Mouse (Mus musculus) B cell, adult (primary cell): ENCODE results near the gene Glrx. TPM values are rescaled to one million over a fixed set of nuclear protein-coding genes. Genes with fewer than 3 reads are reported as not detected.

ENCODE experiments used
- total RNA-seq: library from RNA; stranded (reverse); gene quantifications from 4 replicates; pipeline ENCODE4 v1.2.4, GENCODE M21; 2023; ENCODE audit not compliant: inconsistent age

Glrx gene
- 6.8 to 12.8 TPM (median 9.6 TPM) in 4 replicates for total RNA-seq

DNA sequence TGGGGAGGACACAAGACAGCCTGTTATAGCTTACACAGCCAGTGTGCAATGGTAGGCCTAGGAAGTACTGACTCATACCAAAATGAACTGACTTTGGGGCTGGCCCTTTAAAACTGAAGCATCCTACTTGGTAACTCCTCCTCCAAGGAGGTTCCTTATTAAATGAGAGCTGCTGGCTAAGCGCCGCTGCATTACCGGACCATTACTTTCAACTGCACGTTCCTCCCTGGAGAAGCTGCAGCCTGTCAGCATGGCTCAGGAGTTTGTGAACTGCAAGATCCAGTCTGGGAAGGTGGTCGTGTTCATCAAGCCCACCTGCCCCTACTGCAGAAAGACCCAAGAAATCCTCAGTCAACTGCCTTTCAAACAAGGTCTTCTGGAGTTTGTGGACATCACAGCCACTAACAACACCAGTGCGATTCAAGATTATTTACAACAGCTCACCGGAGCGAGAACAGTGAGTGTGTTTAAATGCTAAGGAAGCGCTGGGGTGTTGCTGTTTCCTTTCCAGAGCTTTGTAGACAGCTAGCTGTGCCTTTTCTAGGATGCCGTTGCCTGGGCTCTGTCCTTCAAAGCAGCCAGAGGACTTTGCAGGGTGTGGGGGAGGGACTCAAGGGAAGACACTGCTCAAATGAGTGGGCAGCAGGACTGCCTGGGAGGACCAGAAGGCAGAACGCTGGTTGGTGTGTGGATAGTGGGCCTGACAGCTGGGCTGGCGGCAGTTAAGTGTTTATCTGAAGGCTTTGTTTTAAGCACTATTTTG is at the start of gene Glrx:
Glrx (plus strand) TSS at position 150 of the 763 bp plus-strand sequence.

Other genes starting within 250 kb of the Glrx start
- gene Ell2, start 133.1 kb upstream of the Glrx start, total RNA-seq: 31.9 to 41.4 TPM (median 38.5 TPM) in 4 replicates
- 0.10 to 0.45 TPM (median 0.31 TPM) in 4 replicates for gene Rhobtb3, start 104.1 kb downstream of the Glrx start, total RNA-seq
- not detected in 4 replicates for gene Spata9, start 127.3 kb downstream of the Glrx start, total RNA-seq
- gene Rfesd, start 178.9 kb downstream of the Glrx start, total RNA-seq: 8.1 to 9.6 TPM (median 8.8 TPM) in 4 replicates
- not detected in 4 replicates for gene Gpr150, start 217.1 kb downstream of the Glrx start, total RNA-seq